Mouse (Mus musculus) fat pad, adult 2 months (tissue): ENCODE data around the gene Gm38392.
"Not testable (repeated sequence)": the region's sequence is repeated elsewhere in the genome, so short reads cannot be mapped to it uniquely, and the experiment has no call there.

Experiments used
- DNase-seq: peaks from one replicate; pipeline ENCODE4 v3.0.0-alpha.2; 2011; ENCODE audit warnings: low read depth, low spot score; ENCODE audit errors: extremely low read depth

The Gm38392 gene

DNA sequence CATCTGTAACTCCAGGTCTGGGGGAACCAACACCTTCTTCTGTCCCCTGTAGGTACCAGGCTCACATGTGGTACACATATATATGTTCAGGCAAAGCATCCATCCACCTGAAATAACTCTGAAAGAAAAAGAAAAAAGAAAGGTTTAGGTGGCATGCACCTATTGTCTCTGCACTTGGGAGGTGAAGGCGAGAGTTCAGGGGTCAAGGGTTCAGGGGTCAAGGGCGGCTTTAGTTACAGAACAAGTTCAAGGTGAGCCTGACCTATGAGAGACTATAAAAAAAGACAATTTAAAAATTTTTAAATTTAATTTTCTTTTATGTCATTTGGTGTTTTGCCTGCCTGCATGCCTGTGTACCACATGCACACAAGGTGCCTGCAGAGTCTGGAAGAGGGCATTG, 7.0 kb downstream of the Gm38392 start:
- DNase-seq: no peak

- DNase-seq: no peak
These were observed 10.4 kb downstream of the Gm38392 start for GRCm38 (mm10) chr3:88276529-88277143.

DNA sequence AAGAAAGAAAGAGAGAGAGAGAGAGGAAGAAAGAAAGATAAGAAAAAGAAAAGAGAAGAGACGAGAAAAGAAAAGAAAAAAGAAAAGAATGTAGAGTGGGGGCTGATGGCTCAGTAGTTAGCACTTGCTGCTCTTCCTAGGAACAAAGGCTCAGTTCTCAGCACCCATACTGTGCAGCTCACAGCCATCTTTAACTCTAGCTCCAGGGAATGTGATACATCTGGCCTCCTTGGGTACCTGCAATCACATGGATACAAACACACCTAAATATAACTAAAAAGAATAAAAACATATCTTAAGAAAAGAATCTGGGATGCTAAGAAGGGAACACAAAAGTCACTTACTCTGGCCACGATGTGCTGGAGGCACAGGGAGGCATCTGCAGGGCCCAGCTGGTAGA, 10.9 kb downstream of the Gm38392 start:
- DNase-seq: no peak

DNA sequence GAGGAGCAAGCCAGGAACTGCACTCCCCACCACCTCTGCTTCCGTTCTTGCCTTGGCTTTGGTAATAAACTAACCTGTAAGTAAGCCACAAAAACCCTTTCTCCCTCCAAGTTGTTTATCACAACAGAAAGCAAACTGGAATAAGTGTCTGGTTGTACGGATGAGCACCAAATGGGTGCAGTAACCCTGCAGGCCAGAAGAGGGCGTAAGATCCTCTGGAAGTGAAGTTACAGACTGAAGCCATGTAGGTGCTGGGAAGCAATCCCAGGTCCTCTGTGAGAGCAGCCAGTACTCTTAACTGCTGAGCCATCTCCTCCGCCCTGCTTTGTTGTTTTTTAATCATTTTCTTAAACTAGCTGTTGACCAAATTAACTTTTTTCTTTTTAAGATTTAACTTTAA, 13.0 kb downstream of the Gm38392 start:
- no peak for DNase-seq

GRCm38 (mm10) chr3:88271859-88272258, 15.2 kb downstream of the Gm38392 start:
- no peak for DNase-seq

- DNase-seq: not testable (repeated sequence)
These were observed 15.7 kb downstream of the Gm38392 start for GRCm38 (mm10) chr3:88271298-88271697.

DNA sequence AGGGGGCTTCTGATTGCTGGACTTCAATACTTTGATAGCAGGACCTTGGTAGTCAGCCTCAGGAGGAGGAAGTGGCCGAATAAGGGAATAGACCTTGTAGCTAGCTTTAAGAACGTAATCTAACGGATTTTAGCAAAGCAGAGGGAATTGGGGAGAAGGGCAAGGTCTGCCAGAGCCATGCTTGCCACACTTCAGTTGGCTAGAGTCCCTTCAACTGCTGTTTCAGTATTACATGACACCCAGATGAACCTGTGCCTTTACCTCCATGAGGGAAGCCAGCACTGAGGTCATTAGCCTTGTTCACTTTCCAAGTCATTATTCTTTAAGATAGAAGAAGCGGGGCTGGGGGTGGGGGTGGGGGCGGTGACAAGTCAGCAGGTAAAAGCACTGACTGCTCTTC, 18.0 kb downstream of the Gm38392 start:
- DNase-seq: no peak

DNA sequence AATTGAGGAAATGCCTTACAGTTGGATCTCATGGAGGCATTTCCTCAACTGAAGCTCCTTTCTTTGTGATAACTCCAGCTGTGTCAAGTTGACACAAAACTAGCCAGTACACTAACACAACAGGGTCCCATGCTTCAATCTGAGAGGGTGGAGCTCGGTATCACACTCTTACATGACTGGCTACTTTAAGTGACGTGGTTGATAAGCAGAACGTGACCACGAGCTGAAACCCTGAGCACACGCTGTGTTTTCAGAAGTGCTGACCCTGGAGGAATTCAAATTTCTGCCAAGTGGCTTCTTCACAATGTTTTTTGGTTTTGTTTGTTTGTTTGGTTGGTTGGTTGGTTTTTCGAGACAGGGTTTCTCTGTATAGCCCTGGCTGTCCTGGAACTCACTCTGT, 19.0 kb downstream of the Gm38392 start:
- not testable (repeated sequence) for DNase-seq

GRCm38 (mm10) chr3:88262346-88262745, 24.7 kb downstream of the Gm38392 start:
- peak; percentile 46 for DNase-seq

DNA sequence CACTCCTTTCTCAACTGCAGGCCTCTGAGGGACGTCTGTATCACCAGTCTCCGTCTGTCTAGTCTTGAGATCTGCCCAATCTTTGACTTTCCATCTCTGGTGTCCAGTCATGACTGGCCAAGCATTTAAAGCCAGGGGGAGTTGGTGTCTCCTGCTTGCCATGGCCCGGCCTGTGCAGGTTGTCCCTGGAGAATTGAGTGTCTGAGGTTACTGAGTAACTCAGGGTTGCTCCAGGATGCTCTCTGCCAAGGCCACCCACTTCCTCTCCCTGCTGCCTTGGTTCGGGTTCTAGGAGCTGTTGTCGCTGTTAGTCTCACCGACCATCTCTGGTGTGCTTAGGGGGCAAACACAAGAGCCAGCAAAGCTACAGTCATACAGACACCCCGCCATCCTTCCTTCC, 30.6 kb downstream of the Gm38392 start:
- no peak for DNase-seq

- DNase-seq: no peak
These were observed 31.1 kb downstream of the Gm38392 start for GRCm38 (mm10) chr3:88255950-88256349.

DNA sequence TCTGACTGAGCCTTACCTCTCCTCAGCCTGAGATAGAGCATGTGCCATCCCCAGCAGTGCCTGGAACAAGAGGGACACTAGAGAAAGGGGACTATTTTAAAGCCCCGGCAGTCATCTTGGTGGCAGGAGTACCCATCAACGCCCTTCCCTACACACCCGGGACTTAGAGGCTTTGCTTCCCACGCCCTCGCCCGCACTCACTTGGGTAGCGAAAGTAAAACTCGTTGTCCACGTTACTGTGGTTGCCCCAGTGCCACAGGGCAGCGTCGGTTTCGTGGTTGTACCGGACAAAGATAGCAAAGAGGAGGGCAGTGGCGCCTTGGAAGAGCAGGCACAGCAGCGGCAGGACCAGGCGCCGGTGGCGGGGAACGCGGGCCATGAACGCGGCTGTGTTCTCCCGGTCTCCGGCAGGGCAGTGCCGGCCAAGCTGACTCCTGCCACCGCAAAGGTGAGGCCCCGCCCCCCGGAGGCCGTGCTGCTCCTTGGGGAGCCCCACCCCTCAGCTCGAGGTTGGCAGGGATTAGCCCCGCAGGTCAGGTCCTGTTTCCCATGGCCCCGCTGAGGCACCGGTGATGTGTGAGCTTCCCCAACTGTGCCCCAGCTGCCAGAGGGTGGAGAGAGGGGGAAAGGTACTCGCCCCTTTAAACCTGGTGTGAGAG, 32.6 kb downstream of the Gm38392 start, which contains the start of gene Rhbg:
Gene Rhbg, minus strand, starts transcription at position 442 of the 659 bp plus-strand sequence.
- no peak for DNase-seq

GRCm38 (mm10) chr3:88252739-88253138, 34.3 kb downstream of the Gm38392 start:
- no peak for DNase-seq

- no peak for DNase-seq
These were observed 38.6 kb downstream of the Gm38392 start for GRCm38 (mm10) chr3:88248406-88248805.

GRCm38 (mm10) chr3:88247666-88248065, 39.3 kb downstream of the Gm38392 start:
- DNase-seq: no peak

DNA sequence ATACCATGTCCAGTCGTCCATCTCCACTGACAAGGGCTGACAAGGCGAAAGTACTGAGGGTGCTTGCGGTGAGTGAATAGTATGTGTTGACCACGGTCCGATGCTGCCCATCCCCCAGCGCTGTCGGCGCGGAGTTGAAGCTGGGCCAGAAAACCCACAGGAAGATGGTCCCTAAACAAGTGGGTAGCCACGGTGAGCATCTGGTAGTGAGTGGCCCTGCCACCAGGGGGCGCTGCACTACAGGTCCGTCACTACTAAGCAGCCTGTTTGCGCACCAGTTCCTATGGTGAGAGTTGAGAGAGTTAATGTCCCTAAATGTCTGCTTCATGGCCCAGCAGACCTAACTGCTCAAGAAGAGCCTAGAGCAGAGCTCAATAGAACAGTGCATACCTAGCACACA, 41.2 kb downstream of the Gm38392 start:
- no peak for DNase-seq

DNA sequence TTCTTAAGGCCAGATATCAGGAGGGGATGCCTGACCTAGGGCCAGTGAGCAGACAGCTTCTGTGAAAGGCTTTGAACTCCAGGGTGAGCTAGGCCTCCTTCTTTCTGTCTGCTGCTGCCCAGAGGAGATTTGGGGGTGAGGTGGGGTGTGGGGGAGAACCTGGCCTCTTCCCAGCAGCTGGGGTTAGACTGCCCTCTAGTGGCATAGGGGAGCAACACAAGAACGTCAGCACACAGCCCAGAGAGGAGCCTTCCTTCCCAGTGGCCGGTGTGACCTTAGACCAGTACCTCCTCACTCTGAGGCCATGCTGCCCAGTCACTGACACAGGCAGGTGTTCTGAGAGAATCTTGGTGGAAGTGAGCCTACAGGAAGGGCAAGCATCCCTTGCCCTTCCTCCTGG, 42.9 kb downstream of the Gm38392 start:
- DNase-seq: no peak

GRCm38 (mm10) chr3:88242531-88242930, 44.5 kb downstream of the Gm38392 start:
- no peak for DNase-seq

- DNase-seq: no peak
These were observed 45.8 kb downstream of the Gm38392 start for GRCm38 (mm10) chr3:88241045-88241786.

- no peak for DNase-seq
These were observed 47.6 kb downstream of the Gm38392 start for GRCm38 (mm10) chr3:88239446-88239845.

GRCm38 (mm10) chr3:88238866-88239391, 48.1 kb downstream of the Gm38392 start:
- no peak for DNase-seq
